Mouse (Mus musculus) forebrain, embryonic 14.5 days (tissue): ENCODE results near the gene Cpm. TPM values are rescaled to one million over a fixed set of nuclear protein-coding genes. Genes with fewer than 3 reads are reported as not detected.
"Not testable (repeated sequence)": the region's sequence is repeated elsewhere in the genome, so short reads cannot be mapped to it uniquely, and the experiment has no call there.

Source experiments
- ATAC-seq: fragments of 200-750 bp; cut with Nextera tagmentation; 2 replicates; pipeline ENCODE4 v1.8.0; 2017; ENCODE audit warnings: mild to moderate bottlenecking, moderate library complexity
- DNase-seq: peaks from one replicate; pipeline ENCODE4 v3.0.0-alpha.2; 2015; ENCODE audit warnings: low spot score
- H3K27ac ChIP-seq: fragments of 300-500 bp; sonication (generic); 2 replicates; pipeline ENCODE4 v1.5.1; 2014; ENCODE audit warnings: low read depth, mild to moderate bottlenecking, control low read depth, low read length, moderate library complexity
- H3K27me3 ChIP-seq: fragments of 300-500 bp; sonication (generic); replicated peaks from 2 replicates; pipeline ENCODE4 v1.6.1; 2014; ENCODE audit warnings: low read length, control low read depth, mixed read lengths; ENCODE audit not compliant: control insufficient read depth, insufficient read depth
- H3K36me3 ChIP-seq: fragments of 300-500 bp; sonication (generic); 2 replicates; pipeline ENCODE4 v1.6.1; 2014; ENCODE audit warnings: low read length, control low read depth; ENCODE audit not compliant: control insufficient read depth, insufficient read depth
- H3K4me1 ChIP-seq: fragments of 300-500 bp; sonication (generic); 2 replicates; pipeline ENCODE4 v1.6.1; 2014; ENCODE audit warnings: antibody characterized with exemption, low read length, control low read depth; ENCODE audit not compliant: control insufficient read depth, insufficient read depth
- H3K4me2 ChIP-seq: fragments of 300-500 bp; sonication (generic); 2 replicates; pipeline ENCODE4 v1.6.1; 2014; ENCODE audit warnings: mild to moderate bottlenecking, control low read depth, low read length
- H3K4me3 ChIP-seq: fragments of 300-500 bp; sonication (generic); 2 replicates; pipeline ENCODE4 v1.5.1; 2014; ENCODE audit warnings: low read depth, low read length, control low read depth
- H3K9ac ChIP-seq: fragments of 300-500 bp; sonication (generic); 2 replicates; pipeline ENCODE4 v1.6.1; 2014; ENCODE audit warnings: mild to moderate bottlenecking, low read length, control low read depth, moderate library complexity
- H3K9me3 ChIP-seq: fragments of 300-500 bp; sonication (generic); replicated peaks from 2 replicates; pipeline ENCODE4 v1.6.1; 2016; ENCODE audit warnings: low read length, control low read depth, mixed read lengths; ENCODE audit not compliant: control insufficient read depth
- WGBS: fragments of 180-500 bp; shearing (Covaris S2); extraction: QIAGEN DNeasy Blood & Tissue Kit; methylation state at CpG from one replicate; pipeline ENCODE4 v1.1.7; 2014; 5-methylcytosine and 5-hydroxymethylcytosine counted together
- polyA plus RNA-seq: library from polyadenylated mRNA; unstranded; fragments of >200 nt; fragmentation: Nextera tagmentation; extraction: Ambion mirVana; gene quantifications from 2 replicates; pipeline ENCODE4 v1.2.1, GENCODE M21; 2014

Cpm gene
- polyA plus RNA-seq, 1 experiment from 2014 or later = 6.1 TPM

- H3K4me1 ChIP-seq = no peaks in the 10 kb centered on the region
- peaks cover 25% of the 10 kb centered on the region; the same call in 1 of the 2 replicates for H3K36me3 ChIP-seq
- no peak overlapping the region for H3K27ac ChIP-seq
- no peak overlapping the region for H3K4me3 ChIP-seq
- ATAC-seq = no peak
- WGBS = 85% methylated on average over 14 of the region's 14 CpGs
- no peak overlapping the region for H3K4me2 ChIP-seq
- H3K9me3 ChIP-seq = no peaks in the 10 kb centered on the region
- H3K9ac ChIP-seq = no peak overlapping the region
- DNase-seq = no peak
- no peaks in the 10 kb centered on the region for H3K27me3 ChIP-seq
Measured at GRCm38 (mm10) chr10:117732962-117733592, 103.8 kb downstream of the Cpm start.

DNA sequence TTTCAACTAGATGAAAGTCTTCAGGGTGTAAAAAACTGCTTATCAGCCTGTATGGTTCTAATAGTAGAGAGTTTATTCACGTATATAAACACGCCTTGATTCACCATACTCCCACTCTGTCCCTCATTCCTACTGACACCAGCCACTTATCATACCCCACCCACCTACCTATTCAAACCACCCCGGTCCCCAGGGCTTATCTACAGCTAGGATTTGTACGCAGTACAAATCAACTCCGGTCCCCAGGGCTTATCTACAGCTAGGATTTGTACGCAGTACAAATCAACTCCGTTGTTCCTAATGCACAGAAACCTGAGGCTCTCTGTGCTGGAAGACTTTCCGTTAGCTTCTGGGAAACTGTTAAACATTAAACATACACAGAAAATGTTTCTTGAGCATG, 104.3 kb downstream of the Cpm start:
- not testable (repeated sequence) for H3K9ac ChIP-seq, H3K4me2 ChIP-seq, H3K27me3 ChIP-seq, ATAC-seq, H3K9me3 ChIP-seq, H3K4me3 ChIP-seq, H3K27ac ChIP-seq, DNase-seq, H3K4me1 ChIP-seq
- WGBS = 92% methylated on average over 8 of the region's 8 CpGs
- peaks cover 30% of the 10 kb centered on the region; the same call in 1 of the 2 replicates for H3K36me3 ChIP-seq

GRCm38 (mm10) chr10:117734104-117734852, 105.0 kb downstream of the Cpm start:
- not testable (repeated sequence) for H3K9me3 ChIP-seq, DNase-seq, ATAC-seq, H3K9ac ChIP-seq, H3K27ac ChIP-seq, H3K4me3 ChIP-seq, H3K4me2 ChIP-seq, H3K4me1 ChIP-seq, H3K27me3 ChIP-seq
- WGBS = 86% methylated on average over 9 of the region's 10 CpGs
- H3K36me3 ChIP-seq = peaks cover 37% of the 10 kb centered on the region; the same call in 1 of the 2 replicates

DNA sequence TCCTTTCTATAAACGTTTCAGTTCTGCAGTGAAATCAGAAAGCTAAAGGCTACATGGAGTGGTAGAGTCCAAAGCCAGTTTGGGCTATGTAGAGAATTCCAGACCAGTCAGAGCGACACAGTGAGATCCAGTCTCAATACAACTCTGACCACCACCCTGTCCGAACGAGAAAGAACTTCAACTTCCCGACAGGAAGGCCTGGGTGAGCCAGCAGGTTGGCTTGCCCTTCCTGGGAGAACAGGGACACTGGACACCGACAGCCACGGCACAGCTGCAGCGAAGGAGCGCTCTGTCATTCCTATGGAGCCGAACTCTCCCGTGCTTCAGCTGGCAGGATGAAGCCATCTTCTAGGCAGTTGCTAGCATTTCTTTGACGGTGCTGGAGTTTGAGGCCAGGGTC, 106.1 kb downstream of the Cpm start:
- not testable (repeated sequence) for H3K4me1 ChIP-seq, H3K27ac ChIP-seq, H3K27me3 ChIP-seq, H3K4me2 ChIP-seq, H3K4me3 ChIP-seq, H3K9me3 ChIP-seq, ATAC-seq, H3K9ac ChIP-seq, DNase-seq
- H3K36me3 ChIP-seq = peaks cover 48% of the 10 kb centered on the region
- 93% methylated on average over 11 of the region's 12 CpGs for WGBS

- ATAC-seq (no peak), DNase-seq (no peak)
- no peak overlapping the region for H3K4me2 ChIP-seq
- H3K36me3 ChIP-seq = peaks cover 59% of the 10 kb centered on the region
- H3K27me3 ChIP-seq = no peaks in the 10 kb centered on the region
- no peak overlapping the region for H3K4me3 ChIP-seq
- no peak overlapping the region for H3K27ac ChIP-seq
- no peak overlapping the region for H3K9ac ChIP-seq
- no peaks in the 10 kb centered on the region for H3K9me3 ChIP-seq
- no peaks in the 10 kb centered on the region for H3K4me1 ChIP-seq
- 92% methylated on average over 5 of the region's 5 CpGs for WGBS
Measured at GRCm38 (mm10) chr10:117736573-117736972, 107.3 kb downstream of the Cpm start.

Other genes with a start within 250 kb of the Cpm start
- gene Cpsf6, start 249.5 kb upstream of the Cpm start, polyA plus RNA-seq = 188 and 232 TPM in 2 replicates
- 33.0 and 47.7 TPM in 2 replicates for gene Mdm2, start 81.3 kb downstream of the Cpm start, polyA plus RNA-seq
- 17.7 and 20.1 TPM in 2 replicates for gene Slc35e3, start 116.9 kb downstream of the Cpm start, polyA plus RNA-seq
- gene Nup107, start 163.2 kb downstream of the Cpm start, polyA plus RNA-seq = 61.1 and 68.7 TPM in 2 replicates
- 138 and 160 TPM in 2 replicates for gene Rap1b, start 216.5 kb downstream of the Cpm start, polyA plus RNA-seq